Mouse (Mus musculus) liver, embryonic 14.5 days (tissue): ENCODE measurements around the gene Txndc17. TPM values are rescaled to one million over a fixed set of nuclear protein-coding genes. Genes with fewer than 3 reads are reported as not detected.

Experiments used
- ATAC-seq: fragments of 200-750 bp; cut with Nextera tagmentation; 2 replicates; pipeline ENCODE4 v1.8.0; 2017; ENCODE audit warnings: moderate number of reproducible peaks, mild to moderate bottlenecking, moderate library complexity; ENCODE audit not compliant: insufficient read depth
- DNase-seq, 3 experiments: peaks; one replicate each; pipeline ENCODE4 v3.0.0-alpha.2; 2012 to 2013; ENCODE audit warnings: low read depth in 3 of 3, low spot score in 3 of 3
- H3K27ac ChIP-seq: fragments of 300-500 bp; sonication (generic); 2 replicates; pipeline ENCODE4 v1.5.1; 2014; ENCODE audit warnings: moderate library complexity, mild to moderate bottlenecking, control low read depth, inconsistent platforms
- H3K27me3 ChIP-seq: fragments of 300-500 bp; sonication (generic); 2 replicates; pipeline ENCODE4 v1.6.1; 2014; ENCODE audit warnings: mild to moderate bottlenecking, low read length, moderate library complexity; ENCODE audit not compliant: control insufficient read depth, insufficient read depth
- H3K36me3 ChIP-seq: fragments of 300-500 bp; sonication (generic); replicated peaks from 2 replicates; pipeline ENCODE4 v1.6.1; 2014; ENCODE audit warnings: low read depth; ENCODE audit not compliant: control insufficient read depth, insufficient read depth
- H3K4me1 ChIP-seq, 2 experiments: fragments of 200-500 bp in 1 of 2; fragments of 300-500 bp in 1 of 2; sonication (generic) in 1 of 2; replicated peaks; 2 replicates each; pipeline ENCODE4 v1.6.1; 2012 to 2014; ENCODE audit warnings: antibody characterized with exemption in 1 of 2, inconsistent platforms in 1 of 2, low read length in 1 of 2; ENCODE audit not compliant: control insufficient read depth in 2 of 2, insufficient read depth in 2 of 2
- H3K4me2 ChIP-seq: fragments of 300-500 bp; sonication (generic); 2 replicates; pipeline ENCODE4 v1.6.1; 2014; ENCODE audit warnings: low read depth, mild to moderate bottlenecking, control low read depth, moderate library complexity
- H3K4me3 ChIP-seq, 2 experiments: fragments of 200-500 bp in 1 of 2; fragments of 300-500 bp in 1 of 2; sonication (generic) in 1 of 2; 2 replicates each; pipeline ENCODE4 v1.5.1; 2012 to 2014; ENCODE audit warnings: low read depth in 2 of 2, low read length in 2 of 2, mild to moderate bottlenecking in 2 of 2, control low read depth in 1 of 2, inconsistent platforms in 1 of 2, moderate library complexity in 1 of 2; ENCODE audit not compliant: insufficient read depth in 1 of 2
- H3K9ac ChIP-seq: fragments of 300-500 bp; sonication (generic); replicated peaks from 2 replicates; pipeline ENCODE4 v1.6.1; 2014; ENCODE audit warnings: mild to moderate bottlenecking, control low read depth, moderate library complexity
- H3K9me3 ChIP-seq: fragments of 300-500 bp; sonication (generic); 2 replicates; pipeline ENCODE4 v1.6.1; 2016; ENCODE audit warnings: low read length, mixed read lengths; ENCODE audit not compliant: control insufficient read depth
- CTCF ChIP-seq: IDR thresholded peaks from 2 replicates; pipeline ENCODE4 v1.5.1; 2016; ENCODE audit warnings: antibody characterized with exemption, low read depth, control low read depth
- EP300 ChIP-seq: IDR thresholded peaks from 2 replicates; pipeline ENCODE4 v1.6.1; 2016; ENCODE audit warnings: antibody characterized with exemption, low read depth
- WGBS: fragments of 180-500 bp; shearing (Covaris S2); extraction: QIAGEN DNeasy Blood & Tissue Kit; methylation state at CpG from one replicate; pipeline ENCODE4 v1.1.7; 2014; ENCODE audit not compliant: insufficient replicate concordance; 5-methylcytosine and 5-hydroxymethylcytosine counted together
- polyA plus RNA-seq, 2 experiments: library from polyadenylated mRNA; depleted of rRNA in 1 of 2; stranded (reverse) in 1 of 2; unstranded in 1 of 2; fragments of >200 nt; fragmentation: Nextera tagmentation in 1 of 2; extraction: Ambion mirVana in 1 of 2; gene quantifications; 2 replicates each; pipeline versions ENCODE4 v1.2.1 to v1.2.3; 2012 to 2014

Gene Txndc17
- polyA plus RNA-seq, 2 experiments: 43.5 to 68.0 TPM

- Histone ChIP-seq H3K4me2 (no peak overlapping the region), H3K4me1 (no peaks in the 10 kb centered on the region), H3K36me3 (no peaks in the 10 kb centered on the region), H3K27ac (no peak overlapping the region), H3K9me3 (no peaks in the 10 kb centered on the region), H3K27me3 (no peaks in the 10 kb centered on the region), H3K4me3 (no peak overlapping the region), H3K9ac (no peak overlapping the region)
- TF ChIP-seq CTCF (no peak), EP300 (no peak)
- 47% methylated on average over 4 of the region's 4 CpGs for WGBS
- ATAC-seq: no peak
- DNase-seq: no peak
Measured at GRCm38 (mm10) chr11:72240062-72240860, 32.9 kb downstream of the Txndc17 start.

GRCm38 (mm10) chr11:72245196-72245753 lies 37.9 kb downstream of the Txndc17 start:
- H3K9ac ChIP-seq: no peak overlapping the region
- no peak overlapping the region for H3K4me3 ChIP-seq
- no peaks in the 10 kb centered on the region for H3K9me3 ChIP-seq
- ATAC-seq: no peak
- no peak for DNase-seq
- TF ChIP-seq CTCF (no peak), EP300 (no peak)
- WGBS: 63% methylated on average over 8 of the region's 8 CpGs
- no peaks in the 10 kb centered on the region; the same call in 1 of the 2 replicates for H3K27me3 ChIP-seq
- no peaks in the 10 kb centered on the region for H3K36me3 ChIP-seq
- no peaks in the 10 kb centered on the region for H3K4me1 ChIP-seq
- H3K27ac ChIP-seq: no peak overlapping the region
- H3K4me2 ChIP-seq: no peak overlapping the region

GRCm38 (mm10) chr11:72255629-72256028 lies 48.3 kb downstream of the Txndc17 start:
- Histone ChIP-seq H3K9ac (no peak overlapping the region), H3K4me2 (no peak overlapping the region), H3K27ac (no peak overlapping the region), H3K27me3 (no peaks in the 10 kb centered on the region; the same call in 1 of the 2 replicates), H3K9me3 (no peaks in the 10 kb centered on the region), H3K4me3 (no peak overlapping the region), H3K36me3 (no peaks in the 10 kb centered on the region), H3K4me1 (no peaks in the 10 kb centered on the region)
- no peak for TF ChIP-seq CTCF
- TF ChIP-seq EP300: no peak
- ATAC-seq (no peak), DNase-seq (no peak)
- 75% methylated on average over 4 of the region's 4 CpGs for WGBS

- H3K9ac ChIP-seq: no peak overlapping the region
- no peak overlapping the region for H3K27ac ChIP-seq
- 42% methylated on average over 2 of the region's 2 CpGs for WGBS
- TF ChIP-seq EP300 (no peak), CTCF (no peak)
- no peaks in the 10 kb centered on the region for H3K27me3 ChIP-seq
- H3K36me3 ChIP-seq: no peaks in the 10 kb centered on the region
- H3K4me1 ChIP-seq: no peaks in the 10 kb centered on the region
- no peaks in the 10 kb centered on the region for H3K9me3 ChIP-seq
- DNase-seq: no peak
- no peak overlapping the region for H3K4me2 ChIP-seq
- no peak overlapping the region for H3K4me3 ChIP-seq
- ATAC-seq: no peak
Measured at GRCm38 (mm10) chr11:72256441-72256840, 49.1 kb downstream of the Txndc17 start.

Other genes with a start within 250 kb of the Txndc17 start
- 0.11 TPM in 2 replicates for gene Aipl1, start 170.0 kb upstream of the Txndc17 start, polyA plus RNA-seq (2012; rRNA removed)
- gene Aipl1, start 170.0 kb upstream of the Txndc17 start, polyA plus RNA-seq (2014; fragmentation: Nextera tagmentation; extraction: Ambion mirVana): 0.11 and 0.14 TPM in 2 replicates
- 12.1 and 13.0 TPM in 2 replicates for gene Pimreg, start 165.5 kb upstream of the Txndc17 start, polyA plus RNA-seq (2012; rRNA removed)
- 18.5 and 21.4 TPM in 2 replicates for gene Pimreg, start 165.5 kb upstream of the Txndc17 start, polyA plus RNA-seq (2014; fragmentation: Nextera tagmentation; extraction: Ambion mirVana)
- gene Pitpnm3, start 71.8 kb upstream of the Txndc17 start, polyA plus RNA-seq (2012; rRNA removed): 0.09 and 0.13 TPM in 2 replicates
- 0.01 and 0.11 TPM in 2 replicates for gene Pitpnm3, start 71.8 kb upstream of the Txndc17 start, polyA plus RNA-seq (2014; fragmentation: Nextera tagmentation; extraction: Ambion mirVana)
- gene Gm43951, start 707 bp upstream of the Txndc17 start, polyA plus RNA-seq (2012; rRNA removed): 0.08 and 0.09 TPM in 2 replicates
- gene Gm43951, start 707 bp upstream of the Txndc17 start, polyA plus RNA-seq (2014; fragmentation: Nextera tagmentation; extraction: Ambion mirVana): not detected in 2 replicates
- 1.5 and 2.3 TPM in 2 replicates for gene 4933427D14Rik, start 88 bp upstream of the Txndc17 start, polyA plus RNA-seq (2012; rRNA removed)
- gene 4933427D14Rik, start 88 bp upstream of the Txndc17 start, polyA plus RNA-seq (2014; fragmentation: Nextera tagmentation; extraction: Ambion mirVana): 2.1 and 2.8 TPM in 2 replicates
- gene Med31, start 8.0 kb downstream of the Txndc17 start, polyA plus RNA-seq (2012; rRNA removed): 6.0 and 8.5 TPM in 2 replicates
- 13.0 TPM in 2 replicates for gene Med31, start 8.0 kb downstream of the Txndc17 start, polyA plus RNA-seq (2014; fragmentation: Nextera tagmentation; extraction: Ambion mirVana)
- gene Slc13a5, start 59.7 kb downstream of the Txndc17 start, polyA plus RNA-seq (2012; rRNA removed): not detected in 2 replicates
- gene Slc13a5, start 59.7 kb downstream of the Txndc17 start, polyA plus RNA-seq (2014; fragmentation: Nextera tagmentation; extraction: Ambion mirVana): not detected in 2 replicates
- 0.64 and 1.6 TPM in 2 replicates for gene Xaf1, start 94.1 kb downstream of the Txndc17 start, polyA plus RNA-seq (2012; rRNA removed)
- 1.7 TPM in 2 replicates for gene Xaf1, start 94.1 kb downstream of the Txndc17 start, polyA plus RNA-seq (2014; fragmentation: Nextera tagmentation; extraction: Ambion mirVana)
- not detected in 2 replicates for gene Fbxo39, start 106.9 kb downstream of the Txndc17 start, polyA plus RNA-seq (2012; rRNA removed)
- not detected in 2 replicates for gene Fbxo39, start 106.9 kb downstream of the Txndc17 start, polyA plus RNA-seq (2014; fragmentation: Nextera tagmentation; extraction: Ambion mirVana)
- gene Tekt1, start 154.9 kb downstream of the Txndc17 start, polyA plus RNA-seq (2012; rRNA removed): not detected in 2 replicates
- gene Tekt1, start 154.9 kb downstream of the Txndc17 start, polyA plus RNA-seq (2014; fragmentation: Nextera tagmentation; extraction: Ambion mirVana): not detected in 2 replicates
- gene Smtnl2, start 204.2 kb downstream of the Txndc17 start, polyA plus RNA-seq (2012; rRNA removed): 1.1 and 1.3 TPM in 2 replicates
- gene Smtnl2, start 204.2 kb downstream of the Txndc17 start, polyA plus RNA-seq (2014; fragmentation: Nextera tagmentation; extraction: Ambion mirVana): 0.85 and 0.86 TPM in 2 replicates
- gene Ggt6, start 228.0 kb downstream of the Txndc17 start, polyA plus RNA-seq (2012; rRNA removed): 0.10 and 0.18 TPM in 2 replicates
- 0.25 and 0.38 TPM in 2 replicates for gene Ggt6, start 228.0 kb downstream of the Txndc17 start, polyA plus RNA-seq (2014; fragmentation: Nextera tagmentation; extraction: Ambion mirVana)
- 31.0 and 56.3 TPM in 2 replicates for gene Mybbp1a, start 233.8 kb downstream of the Txndc17 start, polyA plus RNA-seq (2012; rRNA removed)
- 65.5 and 72.6 TPM in 2 replicates for gene Mybbp1a, start 233.8 kb downstream of the Txndc17 start, polyA plus RNA-seq (2014; fragmentation: Nextera tagmentation; extraction: Ambion mirVana)